Mouse (Mus musculus) heart, embryonic 13.5 days (tissue): ENCODE results near the gene Eefsec. TPM values are rescaled to one million over a fixed set of nuclear protein-coding genes. Genes with fewer than 3 reads are reported as not detected.
A peak's percentile ranks its signal among the peaks of the same experiment; 100 is the strongest.

Source experiments
- ATAC-seq: fragments of 200-750 bp; cut with Nextera tagmentation; 2 replicates; pipeline ENCODE4 v1.8.0; 2017; ENCODE audit warnings: moderate TSS enrichment; ENCODE audit not compliant: insufficient number of reproducible peaks, low FRiP score, low TSS enrichment; ENCODE audit errors: extremely low read depth
- H3K27ac ChIP-seq: fragments of 300-500 bp; sonication (generic); replicated peaks from 2 replicates; pipeline ENCODE4 v1.5.1; 2015; ENCODE audit warnings: moderate library complexity, mild to moderate bottlenecking, inconsistent platforms
- H3K27me3 ChIP-seq: fragments of 300-500 bp; sonication (generic); replicated peaks from 2 replicates; pipeline ENCODE4 v1.6.1; 2015; ENCODE audit warnings: mild to moderate bottlenecking, inconsistent platforms
- H3K36me3 ChIP-seq: fragments of 300-500 bp; sonication (generic); 2 replicates; pipeline ENCODE4 v1.6.1; 2015; ENCODE audit warnings: mild to moderate bottlenecking, inconsistent platforms
- H3K4me1 ChIP-seq: fragments of 300-500 bp; sonication (generic); 2 replicates; pipeline ENCODE4 v1.6.1; 2015; ENCODE audit warnings: inconsistent platforms
- H3K4me2 ChIP-seq: fragments of 300-500 bp; sonication (generic); 2 replicates; pipeline ENCODE4 v1.6.1; 2015; ENCODE audit warnings: inconsistent platforms, mild to moderate bottlenecking, moderate library complexity
- H3K4me3 ChIP-seq: fragments of 300-500 bp; sonication (generic); 2 replicates; pipeline ENCODE4 v1.5.1; 2015; ENCODE audit warnings: moderate library complexity, mild to moderate bottlenecking, inconsistent platforms
- H3K9ac ChIP-seq: fragments of 300-500 bp; sonication (generic); 2 replicates; pipeline ENCODE4 v1.6.1; 2015; ENCODE audit warnings: inconsistent platforms, mild to moderate bottlenecking, moderate library complexity
- H3K9me3 ChIP-seq: fragments of 300-500 bp; sonication (generic); 2 replicates; pipeline ENCODE4 v1.6.1; 2016; ENCODE audit warnings: inconsistent platforms
- WGBS: fragments of 180-500 bp; shearing (Covaris S2); methylation state at CpG from one replicate; pipeline ENCODE4 v1.1.7; 2015; ENCODE audit warnings: mixed read lengths; 5-methylcytosine and 5-hydroxymethylcytosine counted together
- polyA plus RNA-seq: library from polyadenylated mRNA; unstranded; fragments of >200 nt; fragmentation: Nextera tagmentation; extraction: Ambion mirVana; gene quantifications from 2 replicates; pipeline ENCODE4 v1.2.1, GENCODE M21; 2015

Gene Eefsec
- polyA plus RNA-seq, 1 experiment from 2014 or later: 18.6 TPM

DNA sequence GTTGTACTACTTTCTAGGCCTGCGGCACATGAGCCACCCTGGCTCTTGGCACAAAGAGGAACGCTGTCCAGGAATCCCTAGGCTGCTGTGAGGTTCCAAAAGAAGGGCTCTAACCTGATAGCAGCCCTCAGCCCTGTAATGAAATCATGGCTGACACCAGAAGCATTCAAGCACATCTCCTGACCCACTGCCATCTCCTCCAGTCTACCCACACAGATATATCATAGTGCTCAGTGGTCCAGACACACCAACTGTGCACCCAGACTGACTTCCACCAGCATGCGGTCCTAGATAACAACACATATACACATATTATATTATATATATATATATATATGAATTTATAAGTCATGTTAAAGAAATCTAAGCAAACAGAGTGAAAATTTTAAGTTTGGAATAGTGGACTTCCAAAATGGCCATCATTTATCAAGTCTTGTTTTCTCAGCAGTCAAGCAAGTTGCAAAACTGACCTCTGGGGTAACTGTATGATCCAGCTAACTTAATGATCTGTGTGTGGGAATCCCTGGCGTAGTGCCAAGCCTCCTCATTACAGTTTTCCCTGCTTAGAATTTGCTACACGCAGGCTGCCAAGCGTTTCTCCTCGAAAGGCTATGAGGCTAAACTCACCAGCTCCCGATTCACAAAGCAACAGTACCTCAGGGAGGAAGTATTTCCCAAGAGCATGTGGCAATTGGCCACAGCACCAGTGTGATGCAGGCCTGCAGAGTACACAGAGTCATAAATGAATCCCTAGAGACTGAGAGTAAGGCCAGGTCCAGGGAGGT, 76.3 kb downstream of the Eefsec start:
- ATAC-seq: no peak
- H3K27me3 ChIP-seq: no peaks in the 10 kb centered on the region
- no peak overlapping the region for H3K9ac ChIP-seq
- no peak overlapping the region for H3K27ac ChIP-seq
- no peaks in the 10 kb centered on the region for H3K36me3 ChIP-seq
- H3K4me3 ChIP-seq: no peak overlapping the region
- H3K9me3 ChIP-seq: no peaks in the 10 kb centered on the region
- H3K4me2 ChIP-seq: no peak overlapping the region
- H3K4me1 ChIP-seq: peaks cover 15% of the 10 kb centered on the region
- 65% methylated on average over 8 of the region's 8 CpGs for WGBS

DNA sequence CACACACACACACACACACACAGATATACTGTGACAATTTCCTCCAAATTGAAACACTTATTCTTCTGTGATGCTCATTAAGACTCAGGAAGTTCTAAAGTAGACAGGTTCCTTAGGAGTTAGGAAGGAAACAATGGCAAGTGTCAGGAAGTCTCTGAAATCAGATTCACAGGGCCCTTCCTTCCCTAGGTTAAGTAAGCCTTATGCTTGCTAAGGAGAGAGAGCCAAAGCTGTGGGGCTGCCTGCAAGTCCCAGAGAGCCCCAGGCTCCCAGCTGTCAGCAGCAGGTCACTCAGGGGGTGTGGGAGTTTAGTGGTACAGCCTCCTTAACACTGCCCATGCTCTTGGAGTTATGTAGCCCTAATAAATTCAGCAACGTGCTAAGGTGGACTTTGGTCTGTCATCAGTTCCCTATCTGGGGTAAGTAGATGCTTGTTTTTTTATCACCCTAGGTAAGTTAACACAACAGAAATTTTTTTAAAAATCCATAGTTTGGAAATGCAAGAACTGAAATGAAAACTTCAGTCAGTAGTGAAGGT, 82.8 kb downstream of the Eefsec start:
- no peak for ATAC-seq
- Histone ChIP-seq H3K27ac (no peak overlapping the region), H3K9me3 (no peaks in the 10 kb centered on the region), H3K36me3 (no peaks in the 10 kb centered on the region), H3K4me3 (no peak overlapping the region), H3K9ac (no peak overlapping the region), H3K27me3 (no peaks in the 10 kb centered on the region), H3K4me2 (no peak overlapping the region), H3K4me1 (0 out of 2 replicates have a peak, but pooled peaks cover 4% of the 10 kb centered on the region)
- 8% methylated on average over 1 of the region's 1 CpGs for WGBS

GRCm38 (mm10) chr6:88361096-88361495, 85.2 kb downstream of the Eefsec start:
- Histone ChIP-seq H3K4me1 (peaks cover 5% of the 10 kb centered on the region), H3K27me3 (no peaks in the 10 kb centered on the region), H3K27ac (no peak overlapping the region), H3K36me3 (no peaks in the 10 kb centered on the region), H3K4me3 (no peak overlapping the region), H3K9me3 (no peaks in the 10 kb centered on the region), H3K4me2 (no peak overlapping the region), H3K9ac (no peak overlapping the region)
- ATAC-seq: no peak
- 89% methylated on average over 1 of the region's 1 CpGs for WGBS

DNA sequence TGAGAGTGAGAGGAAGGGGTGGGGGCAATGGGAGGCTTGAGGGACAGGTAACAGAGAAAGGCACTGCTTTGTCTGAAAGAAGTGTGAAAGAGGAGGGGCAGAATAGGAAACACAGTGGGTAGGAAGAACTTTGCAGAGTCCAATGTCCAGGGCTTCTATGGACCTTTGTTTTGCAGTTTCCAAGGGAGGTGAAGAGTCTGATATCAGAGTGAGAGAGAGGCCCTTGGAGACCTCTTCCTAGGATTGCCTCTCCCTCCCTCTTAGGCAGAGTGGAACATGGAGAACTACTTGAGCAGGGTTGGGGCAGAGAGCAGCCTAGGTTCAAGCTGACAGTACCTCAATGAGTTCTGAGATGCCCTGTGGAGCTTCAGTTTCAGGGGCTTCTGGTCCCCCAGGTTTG, 88.1 kb downstream of the Eefsec start:
- ATAC-seq: no peak
- H3K27ac ChIP-seq: no peak overlapping the region
- H3K4me1 ChIP-seq: peaks cover 8% of the 10 kb centered on the region
- H3K9ac ChIP-seq: no peak overlapping the region
- H3K4me2 ChIP-seq: no peak overlapping the region
- no peaks in the 10 kb centered on the region for H3K27me3 ChIP-seq
- H3K36me3 ChIP-seq: no peaks in the 10 kb centered on the region
- H3K4me3 ChIP-seq: no peak overlapping the region
- H3K9me3 ChIP-seq: no peaks in the 10 kb centered on the region

DNA sequence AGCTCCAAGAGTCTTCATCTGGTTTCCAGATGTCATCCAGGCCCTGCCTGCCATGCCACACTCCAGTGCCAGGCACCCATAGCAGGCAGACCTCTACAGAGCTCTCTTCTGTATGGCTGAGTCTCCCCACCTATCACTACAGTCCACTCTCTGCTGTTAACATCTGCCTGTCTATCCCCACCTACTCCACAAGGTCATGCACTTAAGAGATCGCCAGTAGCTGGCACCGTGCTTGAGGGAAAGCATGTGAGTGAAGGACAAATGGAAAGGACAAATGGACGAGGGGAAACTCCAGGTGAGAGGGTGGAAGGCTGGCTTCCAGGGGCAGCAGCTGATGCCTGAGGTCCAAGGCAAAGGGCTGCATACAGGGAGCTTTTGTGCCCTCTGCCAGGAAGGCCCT, 90.5 kb downstream of the Eefsec start:
- ATAC-seq: no peak
- no peak overlapping the region for H3K27ac ChIP-seq

GRCm38 (mm10) chr6:88352541-88352940, 93.8 kb downstream of the Eefsec start:
- Histone ChIP-seq H3K4me2 (no peak overlapping the region), H3K27me3 (no peaks in the 10 kb centered on the region), H3K27ac (no peak overlapping the region), H3K9me3 (no peaks in the 10 kb centered on the region), H3K4me1 (peaks cover 8% of the 10 kb centered on the region), H3K4me3 (no peak overlapping the region), H3K9ac (no peak overlapping the region), H3K36me3 (no peaks in the 10 kb centered on the region)
- WGBS: 58% methylated on average over 4 of the region's 4 CpGs
- no peak for ATAC-seq

More for the DNA sequence above, 90.5 kb downstream of the Eefsec start:
- 36% methylated on average over 3 of the region's 3 CpGs for WGBS
- H3K4me2 ChIP-seq: no peak overlapping the region
- no peak overlapping the region for H3K9ac ChIP-seq
- peaks cover 8% of the 10 kb centered on the region for H3K4me1 ChIP-seq
- no peaks in the 10 kb centered on the region for H3K9me3 ChIP-seq
- H3K4me3 ChIP-seq: no peak overlapping the region
- H3K27me3 ChIP-seq: no peaks in the 10 kb centered on the region
- H3K36me3 ChIP-seq: no peaks in the 10 kb centered on the region

DNA sequence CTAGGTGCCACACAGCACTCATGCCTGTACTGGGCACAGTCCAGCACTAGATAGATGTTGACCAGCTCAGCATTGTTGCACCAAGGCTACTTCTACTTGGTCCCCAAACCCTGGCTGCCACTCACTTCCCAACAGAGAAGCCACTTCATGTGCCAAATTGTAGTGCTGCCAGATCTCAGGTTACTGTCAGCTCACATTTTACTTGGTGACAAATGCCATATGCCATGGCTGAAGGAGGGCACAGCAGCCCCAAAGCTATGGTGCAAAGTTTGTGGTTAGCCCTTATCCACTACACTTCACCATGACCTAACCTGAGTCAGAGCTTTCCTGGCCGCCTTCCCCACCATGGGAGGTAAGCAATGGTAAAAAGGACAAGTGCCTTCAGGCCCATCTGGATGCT, 99.6 kb downstream of the Eefsec start:
- H3K36me3 ChIP-seq: no peaks in the 10 kb centered on the region
- H3K9ac ChIP-seq: no peak overlapping the region
- H3K4me3 ChIP-seq: no peak overlapping the region
- WGBS: 96% methylated on average over 1 of the region's 1 CpGs
- H3K27me3 ChIP-seq: no peaks in the 10 kb centered on the region
- peaks cover 37% of the 10 kb centered on the region for H3K4me1 ChIP-seq
- H3K9me3 ChIP-seq: no peaks in the 10 kb centered on the region
- H3K27ac ChIP-seq: no peak overlapping the region
- ATAC-seq: no peak
- no peak overlapping the region for H3K4me2 ChIP-seq

DNA sequence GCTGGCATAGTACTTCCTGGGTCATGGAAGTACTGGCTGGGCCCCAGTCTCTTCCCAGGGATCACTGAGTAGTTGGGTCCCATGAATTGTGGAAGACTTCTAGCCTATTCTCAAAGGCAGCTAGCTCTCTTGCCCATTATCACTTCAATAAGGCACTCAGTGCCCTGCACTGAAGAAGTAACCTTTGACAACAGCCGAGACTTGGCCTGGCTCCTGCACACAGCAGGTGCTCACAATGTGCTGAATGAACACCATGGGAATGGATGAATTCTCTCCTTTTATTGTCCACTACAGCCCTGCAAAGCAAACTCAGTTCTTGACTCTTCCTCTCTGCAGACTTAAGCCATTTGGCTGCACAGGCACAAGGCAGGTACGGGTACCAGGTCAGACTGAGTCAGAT, 101.0 kb downstream of the Eefsec start:
- H3K9me3 ChIP-seq: no peaks in the 10 kb centered on the region
- H3K4me1 ChIP-seq: peaks cover 50% of the 10 kb centered on the region

DNA sequence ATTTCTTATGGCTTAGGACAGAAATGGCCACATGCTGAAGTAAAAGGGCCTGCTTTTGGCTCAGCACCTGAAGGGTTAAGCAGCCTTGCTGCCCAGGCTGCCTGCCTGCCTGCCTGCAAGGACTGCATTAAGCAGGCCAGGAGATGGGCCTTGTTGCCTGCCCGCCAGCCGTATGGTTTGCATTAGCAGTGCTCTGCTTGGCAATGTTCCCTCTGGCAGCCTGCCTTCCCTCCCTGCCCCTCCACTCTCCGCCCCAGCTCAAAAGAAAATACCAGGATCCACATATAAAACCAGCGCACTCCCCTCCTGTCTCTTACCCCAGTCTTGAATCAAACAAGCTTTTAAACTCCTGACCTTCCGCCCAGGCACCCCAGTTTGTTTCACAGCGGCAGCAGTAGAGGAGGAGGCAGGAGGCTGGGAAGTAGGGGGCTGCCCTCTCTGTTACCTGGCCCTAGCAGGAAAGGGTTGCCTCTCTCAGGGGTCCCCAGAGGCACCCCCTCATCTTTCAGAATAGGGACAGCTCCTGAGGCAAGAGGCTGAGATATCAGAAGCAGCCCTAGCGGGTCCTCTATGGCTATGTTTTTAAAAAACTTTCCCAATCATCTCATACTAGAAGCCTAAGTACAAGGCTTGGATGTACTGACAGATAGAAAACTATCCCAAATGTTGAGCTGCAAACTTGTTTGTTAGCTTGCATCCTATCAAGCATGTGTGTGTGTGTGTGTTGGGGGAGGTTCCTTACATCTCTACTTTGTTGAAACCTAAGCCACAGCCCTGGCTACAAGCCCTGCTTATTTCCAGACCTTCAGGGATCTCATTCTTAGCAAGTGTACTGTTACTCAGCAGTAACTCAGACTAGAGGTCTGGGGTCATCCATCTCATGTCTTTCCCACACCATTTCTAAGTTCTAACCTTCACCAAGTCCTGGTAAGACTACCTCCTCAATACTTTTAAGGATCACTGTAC, 102.6 kb downstream of the Eefsec start:
- H3K4me2 ChIP-seq: peak overlapping the region; percentile 50
- WGBS: 30% methylated on average over 7 of the region's 7 CpGs
- ATAC-seq: peak; percentile 63; the same call in 1 of the 2 replicates
- H3K4me1 ChIP-seq: peaks cover 50% of the 10 kb centered on the region
- H3K36me3 ChIP-seq: no peaks in the 10 kb centered on the region
- no peak overlapping the region for H3K4me3 ChIP-seq
- no peaks in the 10 kb centered on the region for H3K27me3 ChIP-seq
- peak overlapping the region; percentile 72 for H3K9ac ChIP-seq
- H3K9me3 ChIP-seq: no peaks in the 10 kb centered on the region
- peak overlapping the region; percentile 85 for H3K27ac ChIP-seq

More for the DNA sequence above, 101.0 kb downstream of the Eefsec start:
- H3K9ac ChIP-seq: no peak overlapping the region
- no peak overlapping the region for H3K4me3 ChIP-seq
- no peaks in the 10 kb centered on the region for H3K36me3 ChIP-seq
- H3K27ac ChIP-seq: no peak overlapping the region
- no peak for ATAC-seq
- WGBS: 83% methylated on average over 2 of the region's 2 CpGs
- no peaks in the 10 kb centered on the region for H3K27me3 ChIP-seq
- no peak overlapping the region for H3K4me2 ChIP-seq

- no peak overlapping the region for H3K4me3 ChIP-seq
- WGBS: 67% methylated on average over 3 of the region's 3 CpGs
- no peaks in the 10 kb centered on the region for H3K9me3 ChIP-seq
- H3K4me1 ChIP-seq: peaks cover 50% of the 10 kb centered on the region
- H3K27me3 ChIP-seq: no peaks in the 10 kb centered on the region
- no peaks in the 10 kb centered on the region for H3K36me3 ChIP-seq
- ATAC-seq: no peak
- peak overlapping the region; percentile 85 for H3K27ac ChIP-seq
- no peak overlapping the region; the same call in 1 of the 2 replicates for H3K4me2 ChIP-seq
- H3K9ac ChIP-seq: peak overlapping the region; percentile 58
Observed at GRCm38 (mm10) chr6:88342965-88343364, 103.4 kb downstream of the Eefsec start.

DNA sequence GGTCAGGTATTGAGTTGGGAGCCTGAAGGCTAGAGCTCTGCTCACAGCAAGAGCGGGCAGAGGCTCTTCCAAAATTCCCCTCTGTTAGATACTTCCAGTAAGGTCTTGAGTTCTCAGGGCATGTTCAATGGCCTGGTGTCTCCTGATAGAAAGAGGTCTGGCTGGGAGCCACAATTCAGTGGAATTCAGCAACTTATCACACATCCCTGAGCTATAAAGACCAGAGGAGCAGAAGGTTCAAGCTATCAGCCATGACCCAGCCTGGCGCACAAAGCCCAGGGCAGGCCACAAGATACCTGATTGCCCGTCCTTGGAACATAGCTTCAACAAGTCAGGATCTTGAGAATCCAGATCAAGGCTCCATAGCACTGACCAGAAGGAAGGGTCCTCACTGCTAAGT, 105.2 kb downstream of the Eefsec start:
- no peak for ATAC-seq
- H3K9ac ChIP-seq: no peak overlapping the region
- H3K4me2 ChIP-seq: no peak overlapping the region
- 80% methylated on average over 3 of the region's 3 CpGs for WGBS
- no peak overlapping the region for H3K27ac ChIP-seq
- no peaks in the 10 kb centered on the region for H3K9me3 ChIP-seq
- H3K4me3 ChIP-seq: no peak overlapping the region
- no peaks in the 10 kb centered on the region for H3K36me3 ChIP-seq
- H3K27me3 ChIP-seq: no peaks in the 10 kb centered on the region
- peaks cover 41% of the 10 kb centered on the region for H3K4me1 ChIP-seq
